Mouse (Mus musculus) adipose tissue, adult 10 weeks (tissue): Measurements from ENCODE around the gene Plcb1. TPM values are rescaled to one million over a fixed set of nuclear protein-coding genes. Genes with fewer than 3 reads are reported as not detected.

Experiments used
- polyA plus RNA-seq: library from polyadenylated mRNA; stranded (reverse); fragments of 350-450 nt; fragmentation: Illumina TruSeq; extraction: RNeasy Lipid Tissue Mini Kit (QIAGEN cat#74804); gene quantifications from one replicate; pipeline ENCODE4 v1.2.3, GENCODE M21; 2014; ENCODE audit warnings: low read depth, low replicate concordance

The Plcb1 gene
- 4.9 TPM for polyA plus RNA-seq

DNA sequence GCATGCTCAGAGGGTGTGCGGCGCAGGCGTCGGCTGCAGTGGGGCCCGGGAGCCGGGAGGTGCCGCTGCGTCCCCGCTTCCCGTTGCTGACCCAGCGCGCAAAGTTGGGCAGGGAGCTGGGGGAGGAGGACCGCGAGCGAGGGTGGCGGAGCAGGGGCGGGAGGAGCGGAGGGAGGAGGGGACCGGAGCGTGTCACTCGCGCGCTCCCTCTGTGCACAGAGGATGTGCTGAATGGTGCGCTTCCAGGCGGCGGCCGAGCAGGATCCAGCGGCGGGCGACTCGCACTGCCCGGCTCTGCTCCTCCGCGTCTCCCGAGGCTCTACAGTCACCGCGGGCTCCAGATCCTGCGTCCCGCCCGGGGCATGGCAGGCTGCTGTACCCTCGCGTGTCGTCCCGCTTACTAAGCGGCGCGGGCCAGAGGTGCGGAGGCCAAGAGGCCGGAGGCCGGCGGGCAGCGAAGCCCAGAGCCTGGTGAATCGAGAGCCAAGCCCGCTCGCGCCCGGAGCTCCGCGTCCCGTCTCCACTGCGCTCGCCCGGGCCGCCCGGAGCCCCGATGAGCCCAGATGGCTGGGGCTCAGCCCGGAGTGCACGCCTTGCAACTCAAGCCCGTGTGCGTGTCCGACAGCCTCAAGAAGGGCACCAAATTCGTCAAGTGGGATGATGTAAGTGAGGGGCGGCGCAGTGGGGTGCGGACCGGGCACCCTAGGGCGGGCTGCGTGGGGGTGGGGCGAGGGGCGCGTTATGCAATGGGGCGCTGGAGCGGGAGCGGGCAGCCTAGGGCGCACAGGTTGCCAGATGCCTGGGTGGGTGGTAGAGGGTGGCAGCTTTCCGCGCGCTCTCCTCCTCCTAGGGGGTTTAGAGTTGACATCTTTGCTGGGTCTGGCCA, at the start of gene Plcb1:
Gene Plcb1 (plus strand): TSS at position 98 of the 886 bp plus-strand sequence.

Other genes with a start within 250 kb of the Plcb1 start
- gene Hao1, start 231.7 kb upstream of the Plcb1 start, polyA plus RNA-seq = not detected
- gene Tmx4, start 141.9 kb upstream of the Plcb1 start, polyA plus RNA-seq = 14.1 TPM